Mouse (Mus musculus) CH12.LX (cell line): ENCODE data around the gene Epb41l2.

Experiments used
- CHD1 ChIP-seq: IDR thresholded peaks from 2 replicates; pipeline ENCODE4 v1.6.1; 2012; ENCODE audit warnings: low read depth, low read length, improper control_type of control experiment, inconsistent platforms
- CHD2 ChIP-seq: IDR thresholded peaks from 2 replicates; pipeline ENCODE4 v1.6.1; 2011; ENCODE audit warnings: low read length, improper control_type of control experiment
- CTCF ChIP-seq, 2 experiments: IDR thresholded peaks in 1 of 2; conservative IDR thresholded peaks in 1 of 2; 2 replicates each; pipeline ENCODE4 v1.5.1; 2011 to 2012; ENCODE audit warnings: low read depth in 2 of 2, low read length in 2 of 2, improper control_type of control experiment in 1 of 2, inconsistent platforms in 1 of 2, mild to moderate bottlenecking in 1 of 2, moderate library complexity in 1 of 2
- EP300 ChIP-seq: IDR thresholded peaks from 2 replicates; pipeline ENCODE4 v1.6.1; 2011; ENCODE audit warnings: low read length, improper control_type of control experiment
- TCF12 ChIP-seq: IDR thresholded peaks from 2 replicates; pipeline ENCODE4 v1.6.1; 2014; ENCODE audit warnings: low read depth, mild to moderate bottlenecking, inconsistent platforms, low read length, improper control_type of control experiment
- USF2 ChIP-seq: conservative IDR thresholded peaks from 2 replicates; pipeline ENCODE4 v1.6.1; 2011; ENCODE audit warnings: low read depth, low read length, improper control_type of control experiment

GRCm38 (mm10) chr10:25383171-25383570 lies 23.6 kb downstream of the Epb41l2 start:
- TF ChIP-seq EP300 (no peak), CTCF (conservative IDR thresholded peaks at IDR 0.05 in 1 of 2, IDR thresholded peaks at IDR 0.05 in 1 of 2; ENCODE audit: low read depth in 2 of 2, low read length in 2 of 2) (no peak), CHD2 (no peak), TCF12 (no peak), USF2 (no peak), CHD1 (no peak)
